Mouse (Mus musculus): ENCODE measurements around the gene Vstm2l.

The Vstm2l gene

GRCm38 (mm10) chr2:157914105-157914764 is at the start of gene Vstm2l:
Gene Vstm2l (plus strand): TSS chr2:157914653.
- no peak for DNase-seq

- DNase-seq = no peak
These were observed 47.3 kb upstream of the Vstm2l start for GRCm38 (mm10) chr2:157867126-157867525.

- DNase-seq = no peak
These were observed 44.2 kb upstream of the Vstm2l start for GRCm38 (mm10) chr2:157870247-157870646.

- peak; percentile 72 for DNase-seq
These were observed 41.2 kb upstream of the Vstm2l start for GRCm38 (mm10) chr2:157873223-157873622.

GRCm38 (mm10) chr2:157873691-157874090 is 40.8 kb upstream of the Vstm2l start:
- no peak for DNase-seq

- peak; percentile 51 for DNase-seq
These were observed 39.3 kb upstream of the Vstm2l start for GRCm38 (mm10) chr2:157875111-157875510.

- no peak for DNase-seq
These were observed 37.1 kb upstream of the Vstm2l start for GRCm38 (mm10) chr2:157877394-157877793.

- no peak for DNase-seq
These were observed 36.5 kb upstream of the Vstm2l start for GRCm38 (mm10) chr2:157877967-157878366.

GRCm38 (mm10) chr2:157881939-157882338 is 32.5 kb upstream of the Vstm2l start:
- no peak for DNase-seq

GRCm38 (mm10) chr2:157887275-157888025 is 27.0 kb upstream of the Vstm2l start:
- no peak for DNase-seq

- DNase-seq = no peak
These were observed 23.3 kb upstream of the Vstm2l start for GRCm38 (mm10) chr2:157891166-157891565.

GRCm38 (mm10) chr2:157897131-157897530 is 17.3 kb upstream of the Vstm2l start:
- no peak for DNase-seq

- peak; percentile 62 for DNase-seq
These were observed 1.2 kb upstream of the Vstm2l start for GRCm38 (mm10) chr2:157913204-157913636.

GRCm38 (mm10) chr2:157913705-157914104 is 748 bp upstream of the Vstm2l start:
- no peak for DNase-seq

GRCm38 (mm10) chr2:157914889-157915517 is 550 bp downstream of the Vstm2l start:
- DNase-seq = no peak

GRCm38 (mm10) chr2:157918529-157918928 is 4.1 kb downstream of the Vstm2l start:
- DNase-seq = no peak

GRCm38 (mm10) chr2:157921551-157921950 is 7.1 kb downstream of the Vstm2l start:
- DNase-seq = no peak

- DNase-seq = no peak
These were observed 9.0 kb downstream of the Vstm2l start for GRCm38 (mm10) chr2:157923406-157923805.

GRCm38 (mm10) chr2:157924504-157924903 is 10.1 kb downstream of the Vstm2l start:
- no peak for DNase-seq

- DNase-seq = no peak
These were observed 12.0 kb downstream of the Vstm2l start for GRCm38 (mm10) chr2:157926502-157926901.

GRCm38 (mm10) chr2:157926927-157927326 is 12.5 kb downstream of the Vstm2l start:
- no peak for DNase-seq

GRCm38 (mm10) chr2:157927397-157927796 is 12.9 kb downstream of the Vstm2l start:
- no peak for DNase-seq

- DNase-seq = no peak
These were observed 13.4 kb downstream of the Vstm2l start for GRCm38 (mm10) chr2:157927815-157928214.

GRCm38 (mm10) chr2:157932655-157933054 is 18.2 kb downstream of the Vstm2l start:
- no peak for DNase-seq

Measured in kidney, adult 11 months (tissue).